Mouse (Mus musculus) cerebral cortex, adult 2 months (tissue): Measurements from ENCODE around the gene Pigc.

Experiments
- WGBS: fragments of 180-500 bp; shearing (Covaris S2); methylation state at CpG from one replicate; pipeline ENCODE4 v1.1.7; 2018; 5-methylcytosine and 5-hydroxymethylcytosine counted together

Pigc gene

GRCm38 (mm10) chr1:161976255-161977182, 7.5 kb downstream of the Pigc start:
- WGBS, result 48% methylated on average over 16 of the region's 16 CpGs

GRCm38 (mm10) chr1:161977331-161977730, 8.3 kb downstream of the Pigc start:
- WGBS, result 64% methylated on average over 4 of the region's 4 CpGs

DNA sequence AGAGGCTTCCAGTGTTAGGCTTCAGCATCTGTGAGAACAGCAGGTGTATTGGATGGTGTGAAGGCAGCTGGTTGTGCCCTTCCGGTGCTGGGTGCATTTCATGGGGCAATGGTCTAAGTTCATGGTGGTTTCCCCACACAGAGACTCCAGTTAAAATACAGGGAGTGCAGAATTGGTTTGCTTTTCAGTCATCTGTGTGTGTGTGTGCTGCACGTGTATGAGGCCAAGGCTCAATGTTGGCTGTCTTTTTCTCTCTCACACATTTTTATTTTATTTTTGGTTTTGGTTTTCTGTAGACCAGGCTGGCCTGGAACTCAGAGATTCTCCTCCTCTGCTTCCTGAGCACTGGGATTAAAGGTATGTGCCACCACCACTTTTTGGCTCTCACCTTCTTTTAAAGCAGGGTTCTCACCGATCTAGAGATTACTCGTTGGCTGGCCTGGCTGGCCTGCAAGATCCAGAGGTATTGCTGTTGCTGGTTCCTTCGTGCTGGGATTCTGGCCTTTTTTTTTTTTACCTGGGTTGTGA, 9.3 kb downstream of the Pigc start:
- 89% methylated on average over 5 of the region's 5 CpGs for WGBS

DNA sequence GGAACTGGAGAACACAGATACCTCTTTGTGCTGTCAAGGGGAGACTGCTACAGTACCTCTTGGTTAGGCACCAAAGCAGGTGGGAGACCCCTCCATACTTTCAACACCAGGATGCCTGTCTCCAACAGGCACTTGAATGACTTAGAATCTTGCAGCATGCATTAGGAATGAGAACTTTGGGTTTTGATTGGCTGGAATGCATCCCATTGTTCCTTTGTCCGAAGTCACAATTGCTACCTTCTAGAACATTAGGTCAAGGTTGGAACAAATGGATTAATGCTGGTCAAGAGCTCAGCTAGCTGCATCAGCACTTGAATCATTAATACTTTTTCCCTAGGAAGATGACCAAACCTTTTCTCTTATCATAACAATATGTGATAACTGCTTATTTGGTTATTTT, 10.6 kb downstream of the Pigc start, which contains the start of gene 4930558K02Rik:
4930558K02Rik (minus strand) TSS at position 101 of the 400 bp plus-strand sequence.
- 70% methylated on average over 1 of the region's 1 CpGs for WGBS

DNA sequence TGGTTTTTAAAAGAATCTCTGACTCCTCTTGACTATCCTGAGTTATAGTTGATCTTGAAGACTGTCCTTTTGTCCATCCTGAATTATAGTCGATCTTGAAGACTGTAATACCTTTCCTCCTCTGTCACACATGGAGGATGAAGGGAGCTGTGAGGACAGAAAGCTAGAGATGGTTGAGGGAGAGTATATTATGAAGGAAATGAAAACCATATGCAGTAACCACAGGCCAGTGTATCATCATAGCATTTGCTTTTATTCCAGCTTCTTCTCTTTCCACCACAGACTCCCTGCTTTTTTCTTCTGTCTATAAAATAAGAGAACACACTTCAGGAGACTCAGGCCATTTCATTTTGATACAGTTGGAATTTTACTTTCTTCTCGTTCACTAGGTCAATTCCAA, 11.1 kb downstream of the Pigc start:
- 94% methylated on average over 2 of the region's 2 CpGs for WGBS

DNA sequence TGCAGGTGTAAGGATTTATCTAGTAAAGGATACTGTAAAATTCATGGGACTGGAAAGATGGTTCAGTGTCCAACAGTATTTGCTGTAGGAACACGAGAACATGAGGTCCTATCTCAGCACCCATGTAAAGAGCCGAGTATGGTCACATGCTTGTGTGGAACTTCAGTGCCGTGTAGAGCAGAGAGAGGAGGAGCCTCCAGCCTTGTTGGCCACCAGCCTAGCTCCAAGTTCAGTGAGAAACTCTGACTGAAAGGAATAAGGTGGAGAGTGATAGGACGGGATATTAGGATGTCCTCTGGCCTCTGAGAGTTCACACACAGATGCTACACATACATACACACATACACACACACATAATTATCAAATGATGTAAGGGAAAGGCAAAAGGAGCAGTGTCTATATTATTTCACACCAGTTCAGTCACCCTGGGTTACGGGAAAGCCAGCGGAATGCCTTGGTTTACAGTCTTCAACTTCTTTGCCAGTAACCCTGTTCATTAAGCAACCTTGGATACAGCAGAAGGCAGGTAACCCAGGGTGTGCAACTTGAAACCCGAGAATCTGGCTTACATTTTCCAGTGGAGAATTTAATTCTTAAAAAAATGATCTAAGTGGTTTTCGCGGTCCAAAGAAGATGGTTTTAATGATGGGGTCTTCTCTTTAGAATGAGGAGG, 11.8 kb downstream of the Pigc start:
- WGBS, result 83% methylated on average over 9 of the region's 9 CpGs

DNA sequence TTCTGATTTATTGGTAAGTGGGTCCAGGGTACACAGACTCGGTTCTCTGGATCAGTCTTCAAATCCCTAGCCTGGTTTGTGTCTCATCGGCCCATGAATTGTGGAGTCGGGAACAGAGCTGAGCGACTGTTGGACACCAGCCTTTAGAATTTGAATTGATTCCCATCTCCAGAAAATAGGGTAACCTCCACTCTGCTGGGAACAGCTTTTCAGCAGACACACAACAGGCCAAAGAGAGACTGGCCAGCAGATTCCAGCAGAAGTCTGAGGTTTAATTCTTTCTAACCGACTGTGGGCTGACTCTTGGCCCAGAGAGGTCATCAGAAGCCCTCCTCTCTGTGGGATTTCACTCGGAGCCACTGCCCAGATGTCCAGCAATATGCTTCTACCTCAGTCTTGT, 14.5 kb downstream of the Pigc start:
- WGBS, result 76% methylated on average over 6 of the region's 6 CpGs

DNA sequence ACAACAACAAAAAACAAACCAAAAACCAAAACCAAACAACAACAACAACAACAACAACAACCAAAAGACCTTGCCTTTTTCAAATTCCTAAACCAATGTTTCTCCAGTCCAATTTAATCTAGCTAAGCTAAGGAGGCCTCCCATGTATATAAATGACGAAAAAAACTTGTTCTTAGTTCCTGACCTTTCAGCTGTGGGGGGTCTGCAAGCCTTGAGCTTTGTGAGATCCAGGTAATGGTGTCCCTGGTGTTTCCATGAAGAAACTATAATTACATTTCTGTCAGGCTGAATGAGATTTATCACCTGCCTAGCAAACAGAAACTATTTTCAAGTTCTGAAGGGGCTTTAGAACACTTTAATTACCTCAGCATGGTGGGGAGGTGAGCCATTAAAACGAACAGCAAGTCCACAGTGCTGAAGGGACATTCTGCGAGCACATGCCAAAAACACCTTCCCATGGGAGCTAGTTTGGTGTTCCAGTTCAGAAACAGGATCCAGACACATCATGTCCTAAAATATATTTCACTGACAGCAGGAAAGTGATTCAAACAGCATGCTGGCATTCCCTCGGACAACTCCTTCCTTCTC, 15.1 kb downstream of the Pigc start:
- 57% methylated on average over 4 of the region's 4 CpGs for WGBS

DNA sequence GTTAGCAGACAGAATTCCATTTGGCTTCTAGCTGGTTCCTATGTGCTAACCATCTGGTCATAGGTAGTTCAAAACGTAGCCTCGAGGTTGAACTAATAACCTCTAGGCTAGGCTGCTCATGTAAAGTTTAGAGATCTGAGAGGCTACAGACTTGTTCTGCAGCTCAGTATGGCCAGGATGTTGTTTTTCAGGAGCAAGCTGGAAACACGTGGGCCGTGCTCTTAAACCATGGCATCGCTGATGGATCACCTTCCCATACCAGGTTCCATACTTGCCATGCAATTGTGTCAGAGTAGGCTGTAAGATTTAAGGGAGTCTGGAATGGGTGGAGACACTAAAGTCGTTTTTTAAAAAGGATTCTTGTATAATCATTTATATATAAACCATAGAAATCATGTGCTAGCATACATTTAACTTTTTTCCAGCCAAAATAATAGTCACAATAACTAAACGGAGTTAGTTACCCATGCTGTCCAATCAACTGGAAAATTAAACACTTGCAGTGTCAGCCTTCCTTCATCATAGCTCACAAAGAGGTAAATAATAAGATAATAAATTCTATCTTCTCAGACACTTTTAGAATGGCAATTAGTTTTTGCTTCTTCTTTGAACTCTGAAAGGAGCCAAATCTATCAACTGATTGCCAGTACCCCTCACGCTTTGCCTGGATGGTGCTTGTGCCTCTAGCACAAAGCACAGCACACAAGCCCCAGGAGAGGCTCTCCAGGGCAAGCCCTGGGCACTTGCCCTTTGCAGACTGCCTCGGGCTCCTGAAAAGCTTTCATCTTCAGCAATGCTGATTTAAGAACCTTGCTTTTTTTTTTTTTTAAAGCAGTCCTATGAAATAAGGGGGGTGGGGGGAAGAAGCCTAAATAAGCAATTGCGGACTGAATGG, 21.9 kb downstream of the Pigc start:
- WGBS, result 79% methylated on average over 10 of the region's 10 CpGs

GRCm38 (mm10) chr1:161991846-161992245, 22.9 kb downstream of the Pigc start:
- 94% methylated on average over 11 of the region's 11 CpGs for WGBS

- WGBS, result 92% methylated on average over 7 of the region's 7 CpGs
These were observed 23.4 kb downstream of the Pigc start for GRCm38 (mm10) chr1:161992389-161992788.

GRCm38 (mm10) chr1:161998781-161999180, 29.8 kb downstream of the Pigc start:
- 72% methylated on average over 4 of the region's 4 CpGs for WGBS

GRCm38 (mm10) chr1:161999338-161999737, 30.4 kb downstream of the Pigc start:
- 39% methylated on average over 5 of the region's 5 CpGs for WGBS

DNA sequence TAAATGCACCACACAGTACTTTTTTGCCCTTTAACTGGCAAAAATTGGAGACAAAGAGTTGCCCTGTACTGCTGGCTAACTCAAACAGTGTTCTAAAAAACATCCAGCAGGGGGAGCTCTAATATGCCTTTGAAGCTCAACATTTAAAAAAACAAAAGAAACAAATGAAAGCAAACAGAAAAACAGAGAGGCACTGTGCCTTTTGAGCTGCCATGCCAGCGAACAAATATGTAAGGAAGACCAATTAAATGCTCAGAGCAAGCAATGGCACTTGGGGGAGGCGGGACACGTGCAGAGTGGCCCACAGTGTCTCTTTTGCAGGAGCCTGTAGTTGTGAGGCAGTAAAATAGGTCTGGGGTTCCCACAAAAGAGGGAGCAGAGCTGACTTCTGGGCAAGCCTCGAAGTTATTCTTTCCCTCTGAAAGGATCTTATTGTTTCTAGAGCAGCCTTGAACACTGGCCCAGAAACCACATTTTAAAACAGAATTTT, 30.9 kb downstream of the Pigc start:
- WGBS, result 9% methylated on average over 4 of the region's 4 CpGs

DNA sequence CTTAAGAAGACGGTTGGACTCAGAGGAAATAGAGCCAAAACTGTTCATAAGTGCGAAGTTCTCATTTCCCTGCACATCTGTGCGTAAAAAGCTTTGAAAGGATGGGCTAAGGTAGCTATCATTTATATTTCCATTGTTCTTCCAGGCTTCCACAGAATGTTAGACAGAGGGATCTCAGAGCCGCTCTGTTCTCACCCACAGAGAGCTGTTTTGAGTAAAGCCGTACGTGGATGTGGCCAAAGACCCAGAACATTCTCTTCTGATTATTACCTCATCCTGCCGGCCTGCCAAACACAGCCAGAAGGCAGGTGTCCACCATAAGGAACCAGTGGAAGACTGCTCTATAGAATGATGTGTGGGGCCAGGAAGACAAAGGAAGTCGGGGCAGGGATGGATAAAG, 32.3 kb downstream of the Pigc start:
- 58% methylated on average over 8 of the region's 8 CpGs for WGBS

DNA sequence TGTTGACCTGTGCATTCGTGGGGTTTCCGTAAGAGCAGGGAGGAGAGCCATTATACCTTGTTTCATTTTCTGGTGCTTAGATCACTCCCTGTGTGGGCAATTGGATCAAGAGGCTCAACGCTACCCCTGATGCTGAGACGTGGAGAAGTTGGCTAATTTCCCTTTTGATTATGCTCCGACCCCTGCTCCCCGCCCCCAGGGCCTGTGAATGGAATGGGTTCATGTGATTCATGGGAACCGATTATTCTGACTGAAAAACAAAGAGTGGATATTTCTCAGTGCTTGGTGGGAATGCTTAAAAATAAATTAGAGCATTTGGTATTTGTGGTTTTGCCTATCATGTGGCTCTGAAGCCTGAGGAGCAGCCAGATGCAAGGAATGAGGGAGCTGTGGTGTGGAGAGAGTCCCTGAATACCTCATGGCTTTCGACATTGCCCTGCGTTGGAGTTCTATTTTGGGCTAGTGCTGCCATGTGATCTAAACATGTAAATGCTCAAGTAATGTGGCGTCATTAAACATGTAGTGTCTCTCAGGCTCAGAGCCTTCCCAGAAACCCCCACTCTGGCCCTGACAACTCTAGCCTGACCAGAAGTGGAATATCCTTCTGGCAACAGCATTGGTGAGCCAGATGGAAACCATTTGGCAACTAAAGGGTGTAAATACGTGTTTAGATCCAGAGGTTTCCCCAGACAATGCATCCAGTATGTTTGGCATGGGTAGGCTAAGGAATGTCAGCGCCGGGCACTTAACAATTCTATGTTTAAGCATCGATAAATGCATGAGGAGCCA, 34.9 kb downstream of the Pigc start:
- 75% methylated on average over 14 of the region's 14 CpGs for WGBS

DNA sequence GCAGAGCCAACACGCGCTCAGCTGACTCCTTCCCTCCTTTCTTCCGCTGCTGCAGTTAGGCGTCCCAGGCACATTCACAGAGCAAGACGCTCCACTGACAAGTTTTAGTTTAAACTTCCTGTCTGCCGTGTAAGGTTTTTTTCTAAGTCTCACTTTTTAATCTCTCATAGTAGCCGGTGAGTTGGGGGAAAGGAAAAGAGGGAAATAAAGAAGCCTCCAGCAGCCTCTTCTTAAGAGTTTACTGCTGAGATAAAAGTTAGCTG, 35.5 kb downstream of the Pigc start:
- 70% methylated on average over 7 of the region's 7 CpGs for WGBS

GRCm38 (mm10) chr1:162004821-162005770, 36.1 kb downstream of the Pigc start:
- 66% methylated on average over 23 of the region's 23 CpGs for WGBS

DNA sequence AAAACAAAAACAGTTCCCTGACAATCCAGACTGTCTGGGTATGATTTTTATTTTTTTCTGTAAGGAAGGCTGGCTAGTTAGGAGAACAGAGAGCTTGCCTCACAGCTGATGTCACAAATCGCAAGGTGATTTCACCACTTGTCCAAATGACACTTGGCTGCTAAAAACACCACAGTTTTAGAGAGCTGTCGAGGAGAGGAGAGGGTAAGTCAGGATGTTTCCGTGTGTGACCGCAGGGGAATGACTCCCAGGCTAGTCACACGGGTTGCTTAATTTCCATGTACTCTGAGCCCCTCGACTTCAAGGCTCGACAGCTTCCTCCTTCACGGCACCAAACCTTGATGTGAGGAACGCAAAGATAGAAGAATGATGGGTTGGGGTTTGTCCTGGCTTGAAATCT, 37.1 kb downstream of the Pigc start:
- WGBS, result 92% methylated on average over 9 of the region's 9 CpGs
